Mouse (Mus musculus) myocyte (in vitro differentiated cells): Measurements from ENCODE around the gene Zfp462.

Experiments
- CEBPB ChIP-seq: IDR thresholded peaks from 2 replicates; pipeline ENCODE4 v1.6.1; 2011; ENCODE audit warnings: mild to moderate bottlenecking, moderate library complexity; ENCODE audit not compliant: poor library complexity, insufficient read depth, severe bottlenecking
- E2F4 ChIP-seq: IDR thresholded peaks from one replicate; pipeline ENCODE4 v1.6.1; 2011; ENCODE audit warnings: mild to moderate bottlenecking, control low read depth, moderate library complexity; ENCODE audit not compliant: insufficient read depth
- MAX ChIP-seq: IDR thresholded peaks from one replicate; pipeline ENCODE4 v1.6.1; 2011; ENCODE audit warnings: low read depth, mild to moderate bottlenecking, control low read depth
- MYOD1 ChIP-seq, 3 experiments: IDR thresholded peaks; one replicate each; pipeline ENCODE4 v1.6.1; 2011; ENCODE audit warnings: control low read depth in 2 of 3, low read depth in 2 of 3, mild to moderate bottlenecking in 2 of 3, moderate library complexity in 1 of 3; ENCODE audit not compliant: insufficient read length in 2 of 3, control insufficient read depth in 1 of 3
- MYOG ChIP-seq, 3 experiments: IDR thresholded peaks; one replicate each; pipeline ENCODE4 v1.6.1; 2011; ENCODE audit warnings: control low read depth in 2 of 3, low read depth in 2 of 3, mild to moderate bottlenecking in 2 of 3; ENCODE audit not compliant: insufficient read length in 2 of 3, control insufficient read depth in 1 of 3, insufficient read depth in 1 of 3
- POLR2A ChIP-seq: IDR thresholded peaks from one replicate; pipeline ENCODE4 v1.6.1; 2011; ENCODE audit warnings: low read depth, mild to moderate bottlenecking, control low read depth, moderate library complexity; ENCODE audit not compliant: insufficient read length
- POLR2AphosphoS2 ChIP-seq: IDR thresholded peaks from one replicate; pipeline ENCODE4 v1.6.1; 2011; ENCODE audit warnings: low read depth, control low read depth; ENCODE audit not compliant: insufficient read length
- REST ChIP-seq: IDR thresholded peaks from one replicate; pipeline ENCODE4 v1.6.1; 2011; ENCODE audit warnings: mild to moderate bottlenecking, control low read depth, moderate library complexity; ENCODE audit not compliant: insufficient read depth, insufficient read length
- SRF ChIP-seq: IDR thresholded peaks from one replicate; pipeline ENCODE4 v1.6.1; 2011; ENCODE audit warnings: low read depth; ENCODE audit not compliant: control insufficient read depth, insufficient read length
- TCF12 ChIP-seq: IDR thresholded peaks from one replicate; pipeline ENCODE4 v1.6.1; 2011; ENCODE audit warnings: mild to moderate bottlenecking, control low read depth; ENCODE audit not compliant: poor library complexity, insufficient read depth, severe bottlenecking
- USF1 ChIP-seq: IDR thresholded peaks from one replicate; pipeline ENCODE4 v1.6.1; 2011; ENCODE audit warnings: low read depth, mild to moderate bottlenecking, control low read depth, moderate library complexity

GRCm38 (mm10) chr4:55121126-55121525 lies 176.3 kb downstream of the Zfp462 start:
- TF ChIP-seq E2F4 = no peak
- no peak for TF ChIP-seq POLR2A
- TF ChIP-seq MAX = no peak
- TF ChIP-seq USF1 = no peak
- TF ChIP-seq TCF12 = no peak
- no peak for TF ChIP-seq POLR2AphosphoS2
- no peak for TF ChIP-seq CEBPB
- no peak for TF ChIP-seq MYOD1 (IDR thresholded peaks at IDR 0.05; ENCODE audit: control insufficient read depth in 1 of 3, insufficient read length in 2 of 3, low read depth in 2 of 3)
- TF ChIP-seq MYOG (IDR thresholded peaks at IDR 0.05; ENCODE audit: control insufficient read depth in 1 of 3, insufficient read depth in 1 of 3, insufficient read length in 2 of 3, low read depth in 2 of 3) = no peak
- TF ChIP-seq REST = no peak
- no peak for TF ChIP-seq SRF
